Mouse (Mus musculus) spleen, adult 2 months (tissue): ENCODE measurements around the gene Gpr137b. TPM values are rescaled to one million over a fixed set of nuclear protein-coding genes. Genes with fewer than 3 reads are reported as not detected.
"Not testable (repeated sequence)": the region's sequence is repeated elsewhere in the genome, so short reads cannot be mapped to it uniquely, and the experiment has no call there.

Experiments used
- DNase-seq, 2 experiments: peaks; one replicate each; pipeline versions ENCODE4 v3.0.0 to v3.0.0-alpha.2; 2012 to 2021; ENCODE audit warnings: low spot score in 2 of 2, low read depth in 1 of 2
- H3K27ac ChIP-seq: fragments of 200-500 bp; 2 replicates; pipeline ENCODE4 v1.5.1; 2012; ENCODE audit warnings: low read length, inconsistent platforms; ENCODE audit not compliant: insufficient read depth
- H3K27me3 ChIP-seq: fragments of 200-500 bp; 2 replicates; pipeline ENCODE4 v1.6.1; 2012; ENCODE audit warnings: mild to moderate bottlenecking, moderate library complexity, low read length, inconsistent platforms; ENCODE audit not compliant: control insufficient read depth, insufficient read depth
- H3K36me3 ChIP-seq: fragments of 200-500 bp; 2 replicates; pipeline ENCODE4 v1.6.1; 2012; ENCODE audit warnings: mild to moderate bottlenecking, low read length, inconsistent platforms; ENCODE audit not compliant: control insufficient read depth, insufficient read depth
- H3K4me1 ChIP-seq: fragments of 200-500 bp; 2 replicates; pipeline ENCODE4 v1.6.1; 2011; ENCODE audit warnings: inconsistent platforms; ENCODE audit not compliant: control insufficient read depth, insufficient read depth, insufficient read length
- H3K4me3 ChIP-seq: fragments of 200-500 bp; 2 replicates; pipeline ENCODE4 v1.5.1; 2011; ENCODE audit warnings: mild to moderate bottlenecking, inconsistent platforms; ENCODE audit not compliant: insufficient read depth, insufficient read length; ENCODE audit errors: extremely low read depth
- CTCF ChIP-seq: fragments of 200-500 bp; IDR thresholded peaks from 2 replicates; pipeline ENCODE4 v1.5.1; 2011; ENCODE audit warnings: mild to moderate bottlenecking, inconsistent platforms; ENCODE audit not compliant: insufficient read depth, insufficient read length, insufficient replicate concordance; ENCODE audit errors: extremely low read depth
- POLR2A ChIP-seq: fragments of 200-500 bp; IDR thresholded peaks from 2 replicates; pipeline ENCODE4 v1.6.1; 2011; ENCODE audit warnings: low read depth, low read length, inconsistent platforms
- WGBS: fragments of 180-500 bp; shearing (Covaris S2); methylation state at CpG from one replicate; pipeline ENCODE4 v1.1.7; 2018; 5-methylcytosine and 5-hydroxymethylcytosine counted together
- polyA plus RNA-seq: library from polyadenylated mRNA; depleted of rRNA; stranded (reverse); fragments of >200 nt; gene quantifications from 2 replicates; pipeline ENCODE4 v1.2.3, GENCODE M21; 2012; rRNA removed

Gpr137b gene
- polyA plus RNA-seq, 1 experiment = 64.4 TPM

GRCm38 (mm10) chr13:13349288-13349687, 44.5 kb downstream of the Gpr137b start:
- Histone ChIP-seq H3K27me3 (no peaks in the 10 kb centered on the region), H3K4me1 (no peaks in the 10 kb centered on the region), H3K27ac (no peak overlapping the region), H3K4me3 (no peak overlapping the region), H3K36me3 (no peaks in the 10 kb centered on the region)
- TF ChIP-seq POLR2A = no peak
- peak; percentile 28; the same call in 1 of the 2 replicates for TF ChIP-seq CTCF
- peak in 1 of 2 experiments; percentile 58 for DNase-seq
- WGBS = 64% methylated on average over 4 of the region's 4 CpGs

- H3K4me1 ChIP-seq, H3K27ac ChIP-seq, H3K4me3 ChIP-seq, H3K36me3 ChIP-seq, H3K27me3 ChIP-seq, DNase-seq: not testable (repeated sequence)
- 52% methylated on average over 12 of the region's 12 CpGs for WGBS
These were observed 46.0 kb downstream of the Gpr137b start for GRCm38 (mm10) chr13:13347634-13348412.

- H3K27me3 ChIP-seq, DNase-seq, H3K4me1 ChIP-seq, H3K27ac ChIP-seq, H3K36me3 ChIP-seq, H3K4me3 ChIP-seq: not testable (repeated sequence)
- WGBS = 92% methylated on average over 8 of the region's 8 CpGs
These were observed 56.5 kb downstream of the Gpr137b start for GRCm38 (mm10) chr13:13337361-13337760.

- H3K36me3 ChIP-seq = no peaks in the 10 kb centered on the region
- H3K4me1 ChIP-seq = no peaks in the 10 kb centered on the region
- DNase-seq = peak in 1 of 2 experiments; percentile 65
- TF ChIP-seq POLR2A = no peak
- TF ChIP-seq CTCF = peak; percentile 47; the same call in 1 of the 2 replicates
- no peak overlapping the region for H3K4me3 ChIP-seq
- no peak overlapping the region for H3K27ac ChIP-seq
- H3K27me3 ChIP-seq = no peaks in the 10 kb centered on the region
- WGBS = 1% methylated on average over 2 of the region's 2 CpGs
These were observed 64.9 kb downstream of the Gpr137b start for GRCm38 (mm10) chr13:13328876-13329275.

Other genes starting within 250 kb of the Gpr137b start
- gene Prl2c5, start 211.3 kb downstream of the Gpr137b start, polyA plus RNA-seq = not detected in 2 replicates
- 39.3 and 54.7 TPM in 2 replicates for gene Nid1, start 43.5 kb upstream of the Gpr137b start, polyA plus RNA-seq
- gene Lyst, start 196.4 kb upstream of the Gpr137b start, polyA plus RNA-seq = 11.3 and 13.2 TPM in 2 replicates